25 mouse cellular contexts compared by ENCODE assay signal in the genomic region with DNA sequence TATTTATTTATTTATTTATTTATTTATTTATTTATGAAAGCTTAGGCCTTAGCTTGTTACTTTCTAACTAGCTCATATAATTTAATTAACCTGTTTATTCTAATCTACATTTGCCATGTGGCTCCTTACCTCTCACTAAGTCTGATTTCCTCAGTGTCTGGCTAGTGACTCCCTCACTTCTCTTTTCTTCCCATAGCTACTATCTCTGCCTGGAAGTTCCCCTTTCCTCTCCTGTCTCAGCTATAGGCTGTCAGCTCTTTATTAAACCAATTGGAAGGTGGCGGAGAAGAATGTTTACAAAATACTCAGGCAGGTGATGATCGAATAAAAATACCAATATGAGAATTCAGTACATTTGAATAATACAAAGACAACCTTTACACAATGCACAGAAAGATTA.
"Had no signal": no experiment of that assay in that cellular context is flagged by ENCODE, and none has a peak within 500 bp of the region (broad histone marks: within the 10 kb centered on the region; RNA-seq: fewer than 3 reads in every experiment).

No protein-coding gene starts in this region.

- H3K9me3 ChIP-seq: heart, embryonic 10.5 days; heart, embryonic 12.5 days; hindbrain, embryonic 10.5 days; hindbrain, embryonic 12.5 days; intestine, embryonic 15.5 days; limb, embryonic 13.5 days; limb, embryonic 15.5 days; liver, embryonic 13.5 days had no signal

- H3K4me1 ChIP-seq: hindbrain, embryonic 10.5 days; hindbrain, embryonic 12.5 days; intestine, embryonic 15.5 days; limb, embryonic 13.5 days; limb, embryonic 15.5 days had no signal

- H3K27ac ChIP-seq: heart, embryonic 10.5 days; hindbrain, embryonic 10.5 days; hindbrain, embryonic 12.5 days; hindbrain, embryonic 14.5 days; intestine, embryonic 15.5 days; layer of hippocampus, adult 2 months; left cerebral cortex, adult 2 months; limb, embryonic 13.5 days; limb, embryonic 15.5 days; liver, embryonic 13.5 days had no signal

- DNase-seq: gastrocnemius, postnatal 14 days; gastrocnemius, postnatal 36 days; heart, adult 18-20 months; heart, postnatal 10 days; heart, postnatal 4 days; kidney, adult 18-20 months; kidney, adult 8-10 months; kidney, postnatal 10 days; kidney, postnatal 25 days; kidney, postnatal 4 days; layer of hippocampus, adult 9-11 months; layer of hippocampus, postnatal 36 days; liver, embryonic 13.5 days had no signal

- H3K36me3 ChIP-seq: heart, embryonic 10.5 days; heart, embryonic 12.5 days; hindbrain, embryonic 10.5 days; hindbrain, embryonic 12.5 days; intestine, embryonic 15.5 days; limb, embryonic 13.5 days; limb, embryonic 15.5 days; liver, embryonic 13.5 days had no signal

- H3K4me2 ChIP-seq: heart, embryonic 12.5 days; hindbrain, embryonic 12.5 days; hindbrain, embryonic 14.5 days; intestine, embryonic 15.5 days; limb, embryonic 13.5 days; limb, embryonic 15.5 days; liver, embryonic 13.5 days had no signal

- H3K4me3 ChIP-seq: heart, embryonic 10.5 days; heart, embryonic 12.5 days; hindbrain, embryonic 10.5 days; hindbrain, embryonic 12.5 days; intestine, embryonic 15.5 days; layer of hippocampus, adult 2 months; left cerebral cortex, adult 2 months; limb, embryonic 13.5 days; limb, embryonic 15.5 days; liver, embryonic 13.5 days had no signal

- H3K9ac ChIP-seq: heart, embryonic 12.5 days; hindbrain, embryonic 12.5 days; hindbrain, embryonic 14.5 days; intestine, embryonic 15.5 days; limb, embryonic 13.5 days; limb, embryonic 15.5 days; liver, embryonic 13.5 days had no signal

- H3K27me3 ChIP-seq: heart, embryonic 12.5 days; hindbrain, embryonic 12.5 days; intestine, embryonic 15.5 days; limb, embryonic 13.5 days; limb, embryonic 15.5 days; liver, embryonic 13.5 days had no signal

- ATAC-seq: hindbrain, embryonic 16.5 days; intestine, embryonic 15.5 days; intestine, postnatal 0 days had no signal
